ENCODE assay signal across 9 mouse cellular contexts in genomic region chr12:79856116-79856909, GRCm38 (mm10).
DNase-seq lines count a peak whose midpoint lies in the region; ATAC-seq lines count a peak whose summit lies in the region.
"Had no signal": no experiment of that assay in that cellular context is flagged by ENCODE, and none has a peak within 500 bp of the region (broad histone marks: within the 10 kb centered on the region; RNA-seq: fewer than 3 reads in every experiment).

No protein-coding gene starts in this region.

- no peak overlapping the region for H3K4me3 ChIP-seq in midbrain, embryonic 10.5 days
- H3K4me3 ChIP-seq in midbrain, embryonic 13.5 days (replicated peaks): no peak overlapping the region
- no peak overlapping the region for H3K4me3 ChIP-seq in limb, embryonic 15.5 days
- H3K4me3 ChIP-seq: midbrain, embryonic 12.5 days had no signal

- H3K36me3 ChIP-seq in midbrain, embryonic 10.5 days: no peaks in the 10 kb centered on the region
- H3K36me3 ChIP-seq in midbrain, embryonic 13.5 days: no peaks in the 10 kb centered on the region
- no peaks in the 10 kb centered on the region for H3K36me3 ChIP-seq in limb, embryonic 15.5 days
- H3K36me3 ChIP-seq: midbrain, embryonic 12.5 days had no signal

- 0 out of 2 replicates have a peak, but pooled peaks cover 3% of the 10 kb centered on the region for H3K9me3 ChIP-seq in midbrain, embryonic 10.5 days (replicated peaks)
- 0 out of 2 replicates have a peak, but pooled peaks cover 3% of the 10 kb centered on the region for H3K9me3 ChIP-seq in midbrain, embryonic 13.5 days
- 0 out of 2 replicates have a peak, but pooled peaks cover 4% of the 10 kb centered on the region for H3K9me3 ChIP-seq in limb, embryonic 15.5 days

- H3K4me2 ChIP-seq in midbrain, embryonic 13.5 days (replicated peaks): no peak overlapping the region
- H3K4me2 ChIP-seq in limb, embryonic 15.5 days: no peak overlapping the region
- H3K4me2 ChIP-seq: midbrain, embryonic 12.5 days had no signal

- H3K27me3 ChIP-seq in midbrain, embryonic 10.5 days (ENCODE audit: low read depth, poor library complexity, severe bottlenecking): 0 out of 2 replicates have a peak, but pooled peaks cover 4% of the 10 kb centered on the region
- no peaks in the 10 kb centered on the region for H3K27me3 ChIP-seq in midbrain, embryonic 13.5 days
- no peaks in the 10 kb centered on the region for H3K27me3 ChIP-seq in limb, embryonic 15.5 days
- H3K27me3 ChIP-seq: midbrain, embryonic 12.5 days had no signal

- no peak overlapping the region for H3K9ac ChIP-seq in midbrain, embryonic 13.5 days (replicated peaks)
- H3K9ac ChIP-seq in limb, embryonic 15.5 days: no peak overlapping the region
- H3K9ac ChIP-seq: midbrain, embryonic 12.5 days had no signal

- no peak for DNase-seq in midbrain, embryonic 10.5 days (ENCODE audit: low spot score)
- DNase-seq in heart, postnatal 10 days: peak; percentile 92 to 93
- peak; percentile 71 to 86 for DNase-seq in urinary bladder, postnatal 36 days (ENCODE audit: low spot score in 2 of 2)
- no peak for DNase-seq in c-Kit-positive CD71-positive TER-119-positive erythroid progenitor cells, embryonic 14.5 days (ENCODE audit: low spot score)
- DNase-seq in right cerebral cortex, postnatal 10 days (ENCODE audit: low spot score in 2 of 2): no peak

- H3K27ac ChIP-seq in midbrain, embryonic 10.5 days (replicated peaks): peak overlapping the region; percentile 30; the same call in 1 of the 2 replicates
- H3K27ac ChIP-seq in midbrain, embryonic 13.5 days: no peak overlapping the region
- peak overlapping the region; percentile 77 for H3K27ac ChIP-seq in limb, embryonic 15.5 days
- H3K27ac ChIP-seq: midbrain, embryonic 12.5 days had no signal

- H3K4me1 ChIP-seq in midbrain, embryonic 10.5 days: peaks cover 56% of the 10 kb centered on the region
- H3K4me1 ChIP-seq in midbrain, embryonic 13.5 days (replicated peaks): peaks cover 27% of the 10 kb centered on the region
- peaks cover 52% of the 10 kb centered on the region for H3K4me1 ChIP-seq in limb, embryonic 15.5 days

- intact Hi-C loops in heart, postnatal 10 days (cut with DNase I): no loop called here

- ATAC-seq in midbrain, embryonic 13.5 days: no peak
- peak; percentile 46; the same call in 1 of the 2 replicates for ATAC-seq in limb, embryonic 15.5 days (ENCODE audit: insufficient number of reproducible peaks, low FRiP score, low TSS enrichment, low read depth)
- ATAC-seq in erythroblast, adult 5-6 weeks (replicated peaks; ENCODE audit: low FRiP score, poor library complexity, severe bottlenecking): no peak

- WGBS in midbrain, embryonic 10.5 days: 93% methylated on average over 11 of the region's 11 CpGs
- 88% methylated on average over 11 of the region's 11 CpGs for WGBS in midbrain, embryonic 13.5 days
- 35% methylated on average over 11 of the region's 11 CpGs for WGBS in limb, embryonic 15.5 days

Comparison
In these comparisons a context has a peak if more than half of its experiments do, and no peak if none do; other contexts are left out.
1. DNase-seq: peak in heart, postnatal 10 days (2 of 2) and urinary bladder, postnatal 36 days (2 of 2); none in midbrain, embryonic 10.5 days (single experiment), c-Kit-positive CD71-positive TER-119-positive erythroid progenitor cells, embryonic 14.5 days (single experiment) and right cerebral cortex, postnatal 10 days (0 of 2).